Mouse (Mus musculus) olfactory bulb, adult 2 months (tissue): ENCODE measurements around the gene Dglucy.

Experiments
- CTCF ChIP-seq: fragments of 200-500 bp; IDR thresholded peaks from 2 replicates; pipeline ENCODE4 v1.5.1; 2012; ENCODE audit warnings: low read depth, mild to moderate bottlenecking, low read length, moderate library complexity; ENCODE audit not compliant: insufficient read depth
- POLR2A ChIP-seq: fragments of 200-500 bp; IDR thresholded peaks from 2 replicates; pipeline ENCODE4 v1.6.1; 2012; ENCODE audit warnings: mild to moderate bottlenecking, low read depth, low read length, moderate library complexity; ENCODE audit not compliant: insufficient read depth

DNA sequence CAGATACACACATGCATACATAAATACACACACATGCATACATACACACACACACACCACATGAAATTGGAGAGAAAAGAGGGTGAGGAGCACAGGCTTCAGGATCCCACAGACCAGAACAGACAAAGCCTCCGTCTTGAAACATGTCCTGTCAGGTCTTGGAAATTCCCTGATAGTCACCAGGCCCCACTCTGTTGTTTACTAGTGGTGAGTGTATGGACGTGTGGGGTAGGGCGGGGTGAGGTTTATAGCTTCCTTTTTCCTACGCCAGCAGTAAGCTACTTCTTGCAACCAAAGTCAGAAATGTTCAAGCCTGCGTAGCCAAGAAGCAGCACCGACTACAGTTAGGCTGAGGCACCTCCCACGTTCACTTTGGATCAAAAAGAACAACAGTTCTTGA, 104.3 kb downstream of the Dglucy start:
- TF ChIP-seq CTCF (no peak), POLR2A (no peak)
